Mouse (Mus musculus) heart, embryonic 11.5 days (tissue): ENCODE results near the gene Serpinb12. TPM values are rescaled to one million over a fixed set of nuclear protein-coding genes. Genes with fewer than 3 reads are reported as not detected.
"Not testable (repeated sequence)": the region's sequence is repeated elsewhere in the genome, so short reads cannot be mapped to it uniquely, and the experiment has no call there.

Source experiments
- ATAC-seq: fragments of 200-750 bp; cut with Nextera tagmentation; replicated peaks from 2 replicates; pipeline ENCODE4 v1.8.0; 2017; ENCODE audit warnings: moderate library complexity; ENCODE audit not compliant: insufficient number of reproducible peaks, low FRiP score, low TSS enrichment
- H3K27ac ChIP-seq: fragments of 300-500 bp; sonication (generic); 2 replicates; pipeline ENCODE4 v1.5.1; 2014; ENCODE audit warnings: mild to moderate bottlenecking, low read depth, low read length
- H3K27me3 ChIP-seq: fragments of 300-500 bp; sonication (generic); 2 replicates; pipeline ENCODE4 v1.6.1; 2014; ENCODE audit warnings: mild to moderate bottlenecking, low read length, mixed read lengths; ENCODE audit not compliant: control insufficient read depth, insufficient read depth
- H3K36me3 ChIP-seq: fragments of 300-500 bp; sonication (generic); 2 replicates; pipeline ENCODE4 v1.6.1; 2014; ENCODE audit warnings: mild to moderate bottlenecking, low read length, moderate library complexity, mixed read lengths; ENCODE audit not compliant: control insufficient read depth, insufficient read depth
- H3K4me1 ChIP-seq: fragments of 300-500 bp; sonication (generic); 2 replicates; pipeline ENCODE4 v1.6.1; 2014; ENCODE audit warnings: low read length; ENCODE audit not compliant: control insufficient read depth, insufficient read depth
- H3K4me2 ChIP-seq: fragments of 300-500 bp; sonication (generic); 2 replicates; pipeline ENCODE4 v1.6.1; 2014; ENCODE audit warnings: mild to moderate bottlenecking, moderate library complexity
- H3K4me3 ChIP-seq: fragments of 300-500 bp; sonication (generic); 2 replicates; pipeline ENCODE4 v1.5.1; 2014; ENCODE audit warnings: low read depth, low read length
- H3K9ac ChIP-seq: fragments of 300-500 bp; sonication (generic); 2 replicates; pipeline ENCODE4 v1.6.1; 2014; ENCODE audit warnings: mild to moderate bottlenecking, low read depth, low read length, moderate library complexity
- H3K9me3 ChIP-seq: fragments of 300-500 bp; sonication (generic); replicated peaks from 2 replicates; pipeline ENCODE4 v1.6.1; 2016; ENCODE audit warnings: low read length; ENCODE audit not compliant: control insufficient read depth
- WGBS: fragments of 180-500 bp; shearing (Covaris S2); extraction: QIAGEN DNeasy Blood & Tissue Kit; methylation state at CpG from one replicate; pipeline ENCODE4 v1.1.7; 2014; ENCODE audit not compliant: insufficient replicate concordance; 5-methylcytosine and 5-hydroxymethylcytosine counted together
- polyA plus RNA-seq: library from polyadenylated mRNA; unstranded; fragments of >200 nt; fragmentation: Nextera tagmentation; extraction: Ambion mirVana; gene quantifications from 2 replicates; pipeline ENCODE4 v1.2.1, GENCODE M21; 2014

The Serpinb12 gene
- 0.18 and 0.24 TPM in 2 replicates for polyA plus RNA-seq

DNA sequence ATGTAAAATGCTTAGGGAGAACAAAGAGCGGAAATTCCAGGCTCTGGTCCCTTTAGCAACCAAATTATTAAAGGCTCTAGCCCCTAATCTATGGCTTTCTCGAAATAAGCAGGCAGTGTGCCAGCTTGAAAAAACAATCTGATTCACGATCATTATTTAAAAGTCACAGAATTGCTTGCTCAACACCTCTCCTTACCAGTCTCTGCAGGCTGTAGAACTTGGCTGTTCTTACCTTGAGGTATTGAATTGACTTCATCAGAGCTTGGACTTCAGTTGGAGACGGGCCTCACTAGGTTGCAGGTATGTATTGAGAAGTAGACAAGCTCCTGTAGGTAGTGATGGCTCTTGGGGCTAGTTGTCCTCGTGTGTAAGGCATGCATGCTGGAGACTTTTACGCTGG lies at the start of gene Serpinb12:
Gene Serpinb12, plus strand, starts transcription at position 185 of the 400 bp plus-strand sequence.
- H3K9me3 ChIP-seq = no peaks in the 10 kb centered on the region
- WGBS = 74% methylated on average over 6 of the region's 6 CpGs

DNA sequence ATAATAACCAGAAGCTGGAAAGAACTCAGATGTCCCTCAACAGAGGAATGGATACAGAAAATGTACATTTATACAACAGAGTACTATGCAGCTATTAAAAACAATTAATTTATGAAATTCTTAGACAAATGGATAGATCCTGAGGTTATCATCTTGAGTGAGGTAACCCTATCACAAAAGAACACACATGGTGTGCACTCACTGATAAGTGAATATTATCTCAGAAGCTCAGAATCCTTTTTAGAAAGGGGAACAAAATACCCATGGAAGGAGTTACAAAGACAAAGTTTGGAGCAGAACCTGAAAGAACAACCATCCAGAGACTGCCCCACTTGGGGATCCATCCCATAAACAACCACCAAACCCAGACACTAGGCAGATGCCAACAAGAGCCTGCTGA lies 39.1 kb upstream of the Serpinb12 start:
- H3K27me3 ChIP-seq, H3K4me2 ChIP-seq, H3K36me3 ChIP-seq, H3K9ac ChIP-seq, ATAC-seq, H3K9me3 ChIP-seq, H3K27ac ChIP-seq, H3K4me1 ChIP-seq, H3K4me3 ChIP-seq: not testable (repeated sequence)

More for the DNA sequence above, at the start of gene Serpinb12:
- Histone ChIP-seq H3K4me2 (no peak within 1 kb of the TSS), H3K9ac (no peak within 1 kb of the TSS), H3K27me3 (no peaks in the 10 kb centered on the region), H3K36me3 (no peaks in the 10 kb centered on the region), H3K27ac (no peak within 1 kb of the TSS), H3K4me3 (no peak within 1 kb of the TSS), H3K4me1 (no peaks in the 10 kb centered on the region)
- no peak for ATAC-seq

DNA sequence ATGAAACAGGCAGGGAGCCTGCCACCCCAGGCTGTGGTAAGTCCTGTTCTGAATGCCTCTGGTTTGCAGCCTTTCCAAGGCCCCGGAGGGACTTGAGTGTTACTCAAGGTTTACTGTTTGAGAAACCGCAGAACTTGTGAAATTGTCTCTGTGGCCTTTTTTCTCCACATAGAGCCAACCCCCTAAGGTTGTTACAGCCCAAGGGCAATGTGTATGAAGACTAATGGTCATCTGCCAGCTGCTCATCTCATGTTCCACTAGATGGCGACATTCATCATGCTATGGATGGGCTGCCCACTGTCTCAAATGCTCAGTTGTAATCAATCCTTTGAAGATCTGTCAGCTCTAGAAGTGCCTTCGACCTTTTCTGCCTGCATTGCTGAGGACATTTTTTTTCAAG lies 32.8 kb upstream of the Serpinb12 start:
- no peaks in the 10 kb centered on the region for H3K27me3 ChIP-seq
- WGBS = 33% methylated on average over 4 of the region's 4 CpGs
- no peak overlapping the region for H3K4me3 ChIP-seq
- H3K36me3 ChIP-seq = no peaks in the 10 kb centered on the region
- H3K27ac ChIP-seq = no peak overlapping the region
- no peak for ATAC-seq
- no peaks in the 10 kb centered on the region for H3K9me3 ChIP-seq
- no peak overlapping the region for H3K4me2 ChIP-seq
- no peak overlapping the region for H3K9ac ChIP-seq
- H3K4me1 ChIP-seq = no peaks in the 10 kb centered on the region

DNA sequence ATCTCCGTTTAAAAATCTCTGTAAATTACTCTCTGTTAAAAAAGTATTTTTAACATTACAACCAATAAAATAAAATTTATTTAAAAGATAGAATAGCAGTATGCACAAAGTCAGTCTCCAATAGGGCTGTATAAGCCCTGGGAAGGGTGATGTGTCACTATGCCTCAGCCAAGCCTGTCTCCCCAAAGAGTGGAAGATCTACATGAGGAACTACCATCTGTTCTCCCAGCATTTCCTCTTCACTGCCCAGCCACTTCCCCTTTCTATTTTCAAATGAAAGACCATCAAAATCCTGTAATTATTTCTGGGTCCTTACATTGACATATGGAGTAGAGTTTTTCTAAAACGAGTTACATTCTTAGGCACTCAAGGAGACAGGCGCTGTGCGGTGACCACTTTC lies 2.3 kb upstream of the Serpinb12 start:
- H3K27me3 ChIP-seq = no peaks in the 10 kb centered on the region
- H3K9ac ChIP-seq = no peak overlapping the region
- no peak overlapping the region for H3K27ac ChIP-seq
- no peaks in the 10 kb centered on the region for H3K4me1 ChIP-seq
- H3K4me3 ChIP-seq = no peak overlapping the region
- H3K36me3 ChIP-seq = no peaks in the 10 kb centered on the region
- no peaks in the 10 kb centered on the region for H3K9me3 ChIP-seq
- no peak for ATAC-seq
- 69% methylated on average over 4 of the region's 4 CpGs for WGBS
- no peak overlapping the region for H3K4me2 ChIP-seq

DNA sequence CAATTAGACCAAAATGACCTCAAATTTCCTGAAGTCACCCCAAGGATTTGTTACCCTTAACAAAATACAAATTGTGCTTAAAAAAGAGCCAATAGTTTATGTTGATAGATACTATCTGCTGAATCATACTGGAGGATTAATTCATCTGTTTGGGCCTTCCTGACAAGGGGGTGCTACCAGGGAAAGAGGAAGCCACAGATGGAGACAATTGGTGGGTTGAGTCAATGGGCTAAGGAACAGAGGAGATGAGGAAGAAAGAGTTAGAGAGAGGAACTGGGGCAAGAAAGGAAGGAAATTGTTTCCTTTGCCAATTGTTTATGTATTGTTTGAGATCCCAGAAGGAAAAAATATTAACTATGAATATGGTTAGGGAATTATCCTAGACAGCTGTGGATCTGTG lies 591 bp upstream of the Serpinb12 start:
- no peak overlapping the region for H3K27ac ChIP-seq
- no peaks in the 10 kb centered on the region for H3K36me3 ChIP-seq

DNA sequence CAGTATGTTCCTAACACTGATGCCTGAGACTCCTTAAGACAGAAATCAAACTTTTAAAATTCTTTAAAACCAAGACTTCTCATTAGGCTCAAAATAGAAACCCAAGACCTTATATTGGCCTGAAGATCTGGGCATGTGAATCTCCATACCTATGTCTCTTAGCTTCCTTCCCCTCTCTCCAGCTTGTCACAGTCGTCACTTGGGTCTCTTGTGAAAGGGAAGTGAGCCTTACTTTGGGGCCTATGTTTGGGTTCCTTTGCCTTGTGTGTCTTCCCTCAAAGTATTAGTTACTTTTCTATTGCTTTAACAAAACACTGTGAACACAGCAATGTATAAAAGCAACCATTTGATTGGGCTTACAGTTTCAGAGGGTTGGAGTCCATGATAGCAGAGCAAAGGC lies 13.0 kb downstream of the Serpinb12 start:
- Histone ChIP-seq H3K4me2 (no peak overlapping the region), H3K36me3 (no peaks in the 10 kb centered on the region), H3K9ac (no peak overlapping the region), H3K9me3 (no peaks in the 10 kb centered on the region), H3K4me1 (no peaks in the 10 kb centered on the region), H3K4me3 (no peak overlapping the region), H3K27me3 (no peaks in the 10 kb centered on the region), H3K27ac (no peak overlapping the region)
- 65% methylated on average over 1 of the region's 1 CpGs for WGBS
- ATAC-seq = no peak

More for the DNA sequence above, 591 bp upstream of the Serpinb12 start:
- no peak overlapping the region for H3K4me3 ChIP-seq
- ATAC-seq = no peak
- no peak overlapping the region for H3K4me2 ChIP-seq
- no peaks in the 10 kb centered on the region for H3K27me3 ChIP-seq
- H3K4me1 ChIP-seq = no peaks in the 10 kb centered on the region
- H3K9me3 ChIP-seq = no peaks in the 10 kb centered on the region
- H3K9ac ChIP-seq = no peak overlapping the region

DNA sequence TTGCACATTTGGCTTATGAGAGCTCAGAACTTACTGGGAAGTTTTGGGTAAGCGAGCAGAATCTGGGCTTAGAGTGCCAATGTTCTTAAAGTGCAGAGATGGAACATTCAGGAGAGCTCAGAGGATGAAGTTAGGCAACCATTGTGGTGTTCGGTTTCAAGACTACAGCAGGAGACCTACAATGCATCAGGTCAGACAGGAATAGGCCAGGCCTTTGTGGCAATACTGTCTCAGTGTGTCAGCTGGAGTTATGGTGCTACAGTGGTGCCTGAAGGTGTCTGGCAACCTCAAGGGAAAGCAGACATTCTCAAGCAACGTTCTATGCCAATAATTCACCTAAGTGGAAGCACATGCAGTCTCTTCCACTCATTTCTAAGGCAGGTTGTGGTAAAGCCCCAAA lies 25.7 kb downstream of the Serpinb12 start:
- Histone ChIP-seq H3K36me3 (no peaks in the 10 kb centered on the region), H3K4me1 (no peaks in the 10 kb centered on the region), H3K27ac (no peak overlapping the region), H3K4me3 (no peak overlapping the region), H3K9me3 (no peaks in the 10 kb centered on the region), H3K9ac (no peak overlapping the region), H3K4me2 (no peak overlapping the region), H3K27me3 (no peaks in the 10 kb centered on the region)
- no peak for ATAC-seq
- WGBS = 70% methylated on average over 3 of the region's 3 CpGs

DNA sequence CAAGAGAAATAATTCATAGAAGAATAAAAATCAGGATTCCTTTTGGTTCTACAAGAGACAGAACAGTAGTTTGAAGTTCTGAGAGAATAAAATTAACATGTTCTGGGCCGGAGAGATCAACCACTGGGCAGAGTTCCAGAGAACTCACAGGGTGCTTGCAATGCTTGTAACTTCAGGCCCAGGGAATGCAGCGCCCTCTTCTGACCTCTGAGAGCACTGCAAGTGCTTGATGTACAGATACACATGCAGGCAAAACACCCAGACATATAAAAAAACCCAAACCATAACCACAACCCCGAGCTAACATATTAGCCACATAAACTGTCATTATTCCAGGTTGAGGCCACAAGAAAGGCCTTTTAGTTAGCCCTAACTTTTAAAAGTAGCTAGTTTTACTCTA lies 26.8 kb downstream of the Serpinb12 start:
- no peaks in the 10 kb centered on the region for H3K9me3 ChIP-seq
- no peak overlapping the region for H3K9ac ChIP-seq
- no peaks in the 10 kb centered on the region for H3K4me1 ChIP-seq
- H3K27me3 ChIP-seq = no peaks in the 10 kb centered on the region
- WGBS = 41% methylated on average over 3 of the region's 3 CpGs
- H3K27ac ChIP-seq = no peak overlapping the region
- H3K36me3 ChIP-seq = no peaks in the 10 kb centered on the region
- no peak for ATAC-seq
- no peak overlapping the region for H3K4me3 ChIP-seq
- H3K4me2 ChIP-seq = no peak overlapping the region

DNA sequence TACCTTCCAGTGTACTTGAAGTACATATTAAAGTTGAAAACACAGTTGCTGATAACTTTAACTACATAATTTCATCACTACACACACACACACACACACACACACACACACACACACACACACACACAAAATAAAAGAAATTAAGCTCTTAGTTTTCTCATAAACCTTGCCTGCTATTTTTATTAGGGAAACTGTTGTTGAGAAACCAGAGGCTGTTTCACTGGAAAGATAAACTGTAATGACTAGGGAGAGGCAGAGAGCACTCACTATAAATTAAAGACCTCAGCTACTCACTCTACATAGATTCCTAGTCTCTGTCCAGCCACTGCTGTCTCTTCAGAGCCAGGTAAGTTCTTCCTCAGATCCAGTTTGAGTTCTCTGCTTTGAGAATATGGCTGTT lies 46.4 kb downstream of the Serpinb12 start, which contains the start of gene Serpinb13:
Gene Serpinb13, plus strand, starts transcription at position 301 of the 400 bp plus-strand sequence.
- ATAC-seq = no peak
- H3K27me3 ChIP-seq = no peaks in the 10 kb centered on the region
- H3K36me3 ChIP-seq = no peaks in the 10 kb centered on the region
- no peak within 1 kb of the TSS for H3K9ac ChIP-seq
- no peak within 1 kb of the TSS for H3K4me2 ChIP-seq
- H3K4me1 ChIP-seq = no peaks in the 10 kb centered on the region
- no peaks in the 10 kb centered on the region for H3K9me3 ChIP-seq
- no peak within 1 kb of the TSS for H3K4me3 ChIP-seq
- no peak within 1 kb of the TSS for H3K27ac ChIP-seq
